Mouse (Mus musculus): ENCODE data around the gene Jund.

The Jund gene

DNA sequence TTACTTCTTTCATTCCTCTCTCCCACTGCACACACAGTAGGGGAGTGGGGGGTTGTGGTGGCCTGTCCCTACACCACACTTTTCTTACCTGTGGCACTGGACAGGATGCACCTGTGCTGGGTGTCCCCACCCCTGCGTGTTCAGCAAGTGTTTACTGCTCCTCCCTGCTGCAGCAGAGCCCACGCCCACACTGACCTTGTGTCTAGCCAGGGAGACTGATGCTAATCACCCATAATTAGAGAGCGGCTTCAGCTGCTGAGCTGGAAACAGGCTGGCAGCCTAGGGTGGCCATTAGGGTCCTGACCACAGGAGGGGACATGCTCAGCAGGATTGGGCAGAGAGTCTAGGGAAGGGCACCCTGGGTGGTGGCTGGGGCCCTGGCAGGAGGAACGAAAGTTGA, 24.0 kb upstream of the Jund start:
- DNase-seq (ENCODE audit: low read depth, low spot score) = peak; percentile 47

DNA sequence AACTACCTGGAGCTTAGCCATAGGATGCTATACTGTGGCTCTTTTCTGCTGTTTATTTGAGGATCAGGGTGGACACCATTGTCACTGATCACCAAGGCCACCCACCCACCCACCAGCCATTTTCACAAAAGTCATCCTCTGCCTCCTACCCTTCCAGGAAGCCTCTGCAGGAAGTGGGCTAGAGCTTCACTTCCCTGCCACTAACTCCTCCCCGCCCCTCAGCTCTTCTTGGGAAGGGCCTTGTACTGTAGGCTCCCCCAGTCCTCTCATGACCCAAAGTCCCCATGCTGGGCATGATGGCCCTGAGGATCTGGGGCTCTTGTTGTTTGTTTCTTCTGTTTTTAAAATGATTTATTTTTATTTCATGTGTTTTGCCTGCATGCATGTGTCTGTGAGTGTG, 23.4 kb upstream of the Jund start:
- DNase-seq (ENCODE audit: low read depth, low spot score) = no peak

DNA sequence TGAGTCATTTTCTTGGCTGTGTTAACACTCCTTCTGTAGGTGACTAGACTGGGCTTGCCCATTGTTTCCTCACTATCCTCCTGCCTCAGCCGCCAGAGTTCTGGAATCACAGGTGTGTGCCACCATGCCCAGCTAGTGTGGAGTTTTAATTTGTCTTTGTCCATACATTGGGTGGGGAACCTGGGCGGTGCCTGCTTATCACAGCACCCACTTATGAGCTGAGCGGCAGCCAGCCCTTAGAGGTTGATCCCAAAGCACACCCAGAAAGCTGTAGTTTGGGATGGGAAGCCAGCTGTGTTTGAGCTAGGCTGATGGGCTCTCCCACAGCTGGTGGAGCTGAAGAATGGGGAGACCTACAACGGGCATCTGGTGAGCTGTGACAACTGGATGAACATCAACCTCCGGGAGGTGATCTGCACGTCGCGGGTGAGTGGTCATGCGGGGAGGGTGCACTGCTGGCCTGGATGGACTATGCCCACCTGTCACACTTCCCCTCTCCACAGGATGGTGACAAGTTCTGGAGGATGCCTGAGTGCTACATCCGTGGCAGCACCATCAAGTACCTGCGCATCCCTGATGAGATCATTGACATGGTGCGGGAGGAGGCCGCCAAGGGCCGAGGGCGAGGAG, 21.2 kb upstream of the Jund start:
- DNase-seq (ENCODE audit: low read depth, low spot score) = no peak

DNA sequence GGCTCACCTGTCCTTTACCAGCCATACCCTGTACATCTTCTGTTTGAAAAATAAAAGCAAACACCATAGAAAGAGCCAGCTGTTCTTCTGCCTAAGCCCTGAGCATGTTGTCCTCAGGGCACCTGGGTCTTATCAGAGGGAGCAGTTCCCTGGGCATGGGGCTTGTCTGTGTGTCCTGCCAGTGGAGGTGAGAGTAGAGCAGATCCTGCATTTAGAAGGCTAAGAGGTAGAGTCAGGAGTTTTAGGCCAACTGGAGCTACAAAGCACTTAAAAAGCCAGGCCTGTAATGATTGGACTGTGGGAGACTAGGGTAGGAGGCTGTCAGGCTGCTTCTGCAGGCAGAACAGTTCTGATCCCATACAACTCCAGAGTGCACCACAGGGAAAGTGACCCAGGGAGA, 20.1 kb upstream of the Jund start:
- no peak for DNase-seq (ENCODE audit: low read depth, low spot score)

DNA sequence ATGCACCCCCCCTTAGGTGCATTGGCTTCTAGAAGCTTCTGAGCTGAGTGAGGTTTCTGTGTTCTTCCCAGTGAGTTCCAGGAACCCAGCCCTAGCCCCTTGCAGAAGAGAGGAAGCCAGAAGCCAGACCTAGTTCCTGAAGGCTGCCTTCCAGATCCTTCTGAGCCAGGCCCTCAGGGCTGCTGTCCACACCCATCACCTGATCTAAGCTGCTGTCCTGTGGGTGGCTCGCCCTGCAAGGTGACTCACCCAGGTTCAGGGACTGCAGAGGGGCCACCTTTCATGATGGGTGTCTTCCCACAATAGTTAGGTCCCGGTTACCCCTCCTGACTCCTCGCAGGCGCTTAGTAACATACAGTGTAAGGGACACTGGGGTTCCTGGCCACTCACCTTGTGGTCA, 19.3 kb upstream of the Jund start:
- DNase-seq (ENCODE audit: low read depth, low spot score) = no peak

DNA sequence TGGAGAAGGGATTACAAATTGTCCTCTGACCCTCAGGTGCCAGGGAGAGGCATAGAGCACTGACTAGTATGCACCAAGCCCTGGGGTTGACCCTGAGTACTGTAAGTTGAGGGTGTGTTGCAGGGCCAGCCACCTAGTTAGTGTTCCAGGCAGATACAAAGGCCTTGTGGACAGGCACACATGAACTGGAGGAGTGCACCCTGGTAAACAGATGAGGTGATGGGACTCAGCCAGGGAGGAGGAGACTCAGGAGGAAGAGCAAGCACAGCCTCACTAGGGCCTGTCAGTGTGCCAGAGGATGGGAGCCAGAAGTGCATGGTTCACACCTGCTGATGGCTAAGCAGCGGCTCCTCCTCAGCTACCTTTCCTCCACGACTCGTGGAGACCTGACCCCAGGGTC, 18.7 kb upstream of the Jund start:
- DNase-seq (ENCODE audit: low read depth, low spot score) = no peak

DNA sequence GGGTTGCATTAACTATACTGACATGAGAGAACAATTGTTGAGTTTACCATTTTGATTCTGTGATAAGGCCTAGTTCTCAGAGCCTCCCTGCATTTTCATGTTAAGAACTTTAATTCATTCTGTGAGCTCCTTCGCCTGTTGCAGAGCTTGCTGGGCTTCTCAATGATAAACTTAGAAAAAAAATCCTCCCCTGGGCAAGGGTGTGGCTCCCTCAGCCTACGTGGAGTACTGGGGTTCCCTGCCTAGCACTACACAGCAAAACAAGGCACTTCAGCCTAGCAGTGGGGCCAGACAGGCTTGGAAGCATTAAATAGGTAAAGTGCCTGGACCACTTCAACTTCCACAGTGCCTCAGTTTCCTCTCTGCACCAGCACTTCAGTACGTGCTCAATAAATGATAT, 17.3 kb upstream of the Jund start:
- DNase-seq (ENCODE audit: low read depth, low spot score) = no peak

DNA sequence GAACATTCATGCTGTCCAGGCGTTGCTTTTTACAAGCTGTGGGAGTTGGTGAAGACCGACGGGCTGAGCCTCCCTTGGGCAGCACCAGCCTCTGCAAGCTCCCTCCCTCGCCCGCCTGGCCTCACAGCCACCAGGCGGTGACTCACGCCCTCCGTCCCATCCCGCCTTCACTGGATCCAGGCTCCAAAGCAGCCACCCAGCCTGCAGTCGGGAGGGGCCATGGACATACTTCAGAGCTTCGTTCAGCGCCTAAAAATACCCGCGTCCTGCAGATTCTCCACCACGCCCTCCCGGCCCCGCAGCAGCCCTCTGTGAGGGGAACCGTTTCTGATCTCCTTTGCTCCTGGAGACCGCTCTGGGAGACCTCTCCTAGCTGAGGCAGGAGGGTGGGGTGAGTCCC, 16.6 kb upstream of the Jund start:
- DNase-seq (ENCODE audit: low read depth, low spot score) = peak; percentile 82

DNA sequence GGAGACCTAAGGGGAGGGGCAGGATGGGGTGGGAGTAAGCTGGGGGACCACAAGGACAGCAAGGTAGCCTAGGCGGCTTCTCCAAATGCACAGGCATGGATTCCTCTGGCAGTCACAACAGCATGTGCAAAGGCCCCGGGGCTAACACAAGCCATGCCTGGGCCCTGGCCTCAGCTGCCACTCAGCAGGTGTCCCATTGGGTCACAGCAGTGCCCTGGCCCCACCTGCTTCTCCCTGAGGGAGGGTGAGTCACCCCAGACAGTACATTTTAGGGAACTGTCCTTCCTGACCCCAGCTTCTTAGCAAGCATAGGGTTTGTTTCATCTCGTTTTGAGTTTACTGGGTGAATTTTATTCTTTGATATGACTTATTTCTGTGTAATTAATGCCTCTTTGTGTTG, 16.1 kb upstream of the Jund start:
- DNase-seq (ENCODE audit: low read depth, low spot score) = no peak

DNA sequence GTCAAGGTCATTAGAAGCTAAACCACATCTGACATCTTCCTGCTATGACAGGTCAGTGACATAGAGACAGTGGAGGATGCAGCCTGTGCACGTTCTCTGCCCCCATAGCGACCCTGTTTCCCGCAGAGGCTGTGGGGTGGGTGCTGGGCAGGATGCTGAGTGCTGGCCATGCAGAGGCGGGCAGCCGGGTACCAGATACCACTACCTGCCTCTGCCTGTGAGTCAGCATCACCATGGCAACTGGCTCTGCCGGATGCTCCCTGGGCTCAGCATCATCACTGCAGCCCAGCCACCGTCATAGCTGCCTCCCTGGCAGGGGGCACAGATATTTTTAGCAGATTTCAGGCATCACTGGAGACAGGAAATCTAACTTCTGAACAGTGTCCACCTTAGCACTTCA, 14.5 kb upstream of the Jund start:
- DNase-seq (ENCODE audit: low read depth, low spot score) = no peak

DNA sequence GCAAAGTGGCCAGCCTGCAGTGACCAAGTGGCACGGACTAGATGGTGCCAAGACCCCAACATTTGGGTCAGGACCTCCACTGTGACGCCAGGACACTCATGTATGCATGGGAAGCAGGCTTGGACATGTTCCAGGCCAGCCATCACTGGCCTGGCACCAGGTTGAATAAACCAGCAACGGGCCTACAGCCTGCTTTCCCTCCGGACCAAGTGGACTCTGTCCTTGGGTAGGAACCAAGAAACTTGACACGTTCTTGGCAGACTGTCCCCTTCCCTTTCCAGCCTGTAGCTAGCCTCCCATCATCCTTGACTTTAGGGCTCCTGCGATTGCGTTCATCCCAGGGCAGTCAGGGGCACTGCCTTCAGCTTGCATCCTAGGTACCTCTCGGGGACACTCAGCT, 11.2 kb upstream of the Jund start:
- DNase-seq (ENCODE audit: low read depth, low spot score) = no peak

DNA sequence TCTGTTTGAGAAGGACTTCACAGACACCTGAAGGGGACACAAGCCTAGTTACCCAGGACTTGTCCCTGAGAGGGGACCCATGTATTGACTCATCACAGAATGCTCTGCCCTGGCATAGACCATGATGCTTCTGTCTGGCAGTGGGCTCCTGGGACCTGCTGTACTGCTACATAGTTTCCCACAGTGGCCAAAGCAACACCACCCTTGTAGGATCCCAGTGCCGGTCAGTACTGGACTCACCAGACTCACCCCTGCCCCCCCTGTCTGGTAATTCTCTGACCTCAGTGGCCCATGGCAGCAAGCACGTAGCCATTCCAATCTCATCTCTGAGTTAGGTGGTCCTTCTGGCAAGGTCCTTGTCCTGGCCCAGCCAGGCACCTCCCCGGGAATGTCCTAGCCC, 10.6 kb upstream of the Jund start:
- DNase-seq (ENCODE audit: low read depth, low spot score) = no peak

DNA sequence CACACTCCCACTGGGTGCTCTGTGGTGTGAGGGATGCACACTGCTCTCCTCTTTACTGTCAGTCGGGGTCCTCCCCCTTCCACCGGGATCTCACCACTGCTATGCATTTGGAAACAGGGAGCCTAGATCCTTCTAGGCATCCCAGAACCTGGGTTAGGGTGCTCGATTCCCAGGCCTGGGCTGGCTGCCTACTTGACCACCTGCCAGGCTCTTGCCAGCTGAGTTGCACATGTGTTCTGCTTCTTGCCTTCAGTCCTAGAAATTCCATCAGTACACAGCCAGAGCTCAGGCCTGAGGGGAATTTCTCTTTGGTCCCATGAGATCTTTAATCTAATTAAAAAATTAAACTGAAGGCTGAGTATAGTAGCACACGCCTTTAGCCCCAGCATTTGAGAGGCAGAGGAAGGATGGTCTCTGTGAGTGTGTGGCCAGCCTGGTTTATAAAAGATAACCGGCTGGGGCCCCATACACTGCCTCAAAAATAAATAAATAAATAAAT, 8.8 kb upstream of the Jund start:
- DNase-seq (ENCODE audit: low read depth, low spot score) = no peak

DNA sequence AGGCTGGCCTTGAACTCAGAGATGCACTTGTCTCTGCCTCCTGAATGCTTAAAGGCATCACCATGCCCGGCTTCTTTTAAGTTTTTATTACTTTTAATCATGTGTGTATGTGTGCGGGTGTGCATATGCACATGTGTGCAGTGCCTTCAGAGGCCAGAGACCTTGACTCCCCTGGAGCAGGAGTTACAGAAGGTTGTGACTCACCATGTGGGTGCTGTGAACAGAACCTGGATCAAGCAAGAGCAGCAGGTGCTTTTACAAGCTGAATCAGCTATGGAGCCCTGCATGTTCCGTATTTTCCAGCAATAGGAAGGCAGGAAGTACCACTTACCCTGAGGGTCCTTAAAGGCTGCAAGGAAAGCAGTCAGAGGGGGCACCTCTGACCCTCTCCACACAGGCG, 7.5 kb upstream of the Jund start:
- no peak for DNase-seq (ENCODE audit: low read depth, low spot score)

DNA sequence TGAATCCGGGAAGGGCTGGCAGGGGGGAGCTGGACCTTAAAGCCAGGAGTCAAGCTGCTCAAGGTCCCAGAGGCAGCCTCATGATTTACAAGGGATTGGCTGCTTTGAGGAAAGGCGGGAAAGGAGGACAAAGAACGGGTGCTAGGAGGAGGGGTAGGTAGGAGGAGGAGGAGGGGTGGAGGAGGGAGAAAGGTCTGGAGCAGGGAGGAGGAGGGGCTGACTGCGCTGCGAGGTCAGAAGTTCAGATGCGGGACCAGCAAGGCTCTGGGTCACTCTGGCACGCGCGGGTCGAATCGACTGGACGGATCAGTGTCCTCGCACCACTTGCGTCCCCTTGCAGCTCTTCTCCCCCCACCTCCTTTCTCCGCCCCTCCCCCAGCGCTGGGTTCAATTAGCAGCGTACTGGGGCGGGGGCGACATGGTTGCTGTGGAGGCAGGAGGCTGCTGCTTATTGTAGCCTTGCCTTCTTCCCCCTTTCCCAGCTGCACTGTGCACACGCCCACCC, 7.0 kb upstream of the Jund start:
- peak; percentile 88 for DNase-seq (ENCODE audit: low read depth, low spot score)

DNA sequence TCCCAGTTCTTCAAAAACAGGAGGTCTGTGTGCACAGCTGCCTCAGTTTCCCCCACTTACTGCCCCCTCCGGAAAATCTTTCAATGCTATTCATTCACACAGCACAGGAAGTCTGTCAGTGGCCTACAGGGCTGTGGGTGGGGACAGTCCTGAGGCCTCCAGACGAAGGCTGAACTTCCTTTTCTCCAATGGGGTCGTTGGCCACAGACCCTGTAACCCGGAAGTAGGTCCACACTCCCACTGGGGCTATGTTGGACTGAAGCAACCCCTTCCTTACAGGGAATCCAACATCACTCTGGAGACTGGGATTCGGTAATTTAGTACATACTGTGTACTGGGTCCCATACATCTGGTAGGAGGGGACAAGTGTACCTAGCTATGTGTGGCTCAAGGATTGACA, 5.1 kb upstream of the Jund start:
- DNase-seq (ENCODE audit: low read depth, low spot score) = no peak

DNA sequence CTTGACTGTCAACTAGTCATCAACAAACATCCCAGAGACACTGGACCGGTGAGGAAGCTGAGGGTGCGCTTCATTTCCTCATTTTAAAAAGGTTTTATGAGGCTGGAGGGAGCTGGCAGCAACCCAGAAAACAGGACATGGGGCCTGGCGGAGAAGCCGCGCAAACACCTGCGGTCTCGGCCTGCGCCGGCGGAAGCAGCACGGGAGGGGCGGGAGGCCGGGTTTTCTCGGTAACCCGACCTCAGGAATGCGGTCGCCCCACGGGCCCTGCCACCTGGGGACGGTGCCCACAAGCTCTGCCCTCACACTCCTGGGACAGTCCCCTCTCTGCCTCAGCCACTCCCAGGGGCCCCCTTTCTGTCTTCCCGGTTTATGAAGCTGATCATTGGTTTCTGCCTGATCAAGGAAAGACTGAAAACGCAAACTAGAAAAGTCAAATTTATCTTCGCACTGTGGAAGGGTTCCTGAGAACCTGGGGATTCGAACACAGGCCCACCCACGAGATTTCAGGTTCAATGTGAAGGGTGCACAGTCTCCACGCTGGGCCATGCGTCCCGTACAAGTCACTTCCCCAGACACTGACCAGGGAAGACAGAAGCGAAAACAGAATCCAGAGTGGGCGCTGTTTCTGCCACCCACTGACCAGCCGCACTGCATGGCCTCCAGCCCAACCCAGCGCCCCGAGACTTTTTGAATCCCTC, 3.3 kb upstream of the Jund start:
- peak; percentile 54 for DNase-seq (ENCODE audit: low read depth, low spot score)

DNA sequence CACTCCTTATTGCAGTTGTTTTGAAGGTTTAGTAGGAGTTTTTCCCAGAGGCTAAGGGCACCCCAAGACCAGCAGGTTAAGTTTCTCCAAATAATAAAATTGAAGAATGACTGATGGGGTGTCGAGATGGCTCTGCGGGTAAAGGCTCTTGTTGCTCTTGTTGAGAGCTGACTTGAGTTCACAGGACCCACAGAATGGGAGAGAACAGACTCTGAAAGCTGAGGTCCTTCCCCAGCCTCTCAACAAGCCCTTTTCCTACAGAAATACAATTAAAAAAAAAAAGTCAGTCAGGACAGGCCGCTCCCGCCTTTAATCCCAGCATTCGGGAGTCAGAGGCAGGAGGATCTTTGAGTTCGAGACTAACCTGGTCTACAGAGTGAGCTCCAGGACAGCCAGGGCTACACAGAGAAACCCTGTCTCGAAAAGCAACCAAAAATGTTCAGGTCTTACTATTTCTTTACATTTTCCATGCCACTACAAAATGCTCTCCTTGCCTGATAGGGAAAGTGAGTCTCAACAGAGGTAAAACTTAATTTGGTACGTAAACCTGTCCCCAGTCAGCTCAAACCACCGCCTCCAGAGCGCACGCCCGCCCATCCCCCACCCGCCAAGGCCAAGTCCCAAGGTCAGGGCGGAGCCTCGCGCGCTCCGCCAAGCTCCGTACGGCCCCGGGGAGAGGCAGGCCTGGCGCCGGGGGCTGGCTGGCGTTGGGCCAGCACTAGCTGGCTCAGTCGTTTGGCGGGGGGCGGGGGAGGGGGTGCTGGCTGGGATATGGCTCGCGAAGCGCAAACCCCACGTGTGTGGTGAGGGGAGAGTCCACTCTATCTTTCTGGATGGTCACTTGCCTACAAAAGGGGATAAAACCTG, 2.5 kb upstream of the Jund start:
- peak; percentile 93 for DNase-seq (ENCODE audit: low read depth, low spot score)

DNA sequence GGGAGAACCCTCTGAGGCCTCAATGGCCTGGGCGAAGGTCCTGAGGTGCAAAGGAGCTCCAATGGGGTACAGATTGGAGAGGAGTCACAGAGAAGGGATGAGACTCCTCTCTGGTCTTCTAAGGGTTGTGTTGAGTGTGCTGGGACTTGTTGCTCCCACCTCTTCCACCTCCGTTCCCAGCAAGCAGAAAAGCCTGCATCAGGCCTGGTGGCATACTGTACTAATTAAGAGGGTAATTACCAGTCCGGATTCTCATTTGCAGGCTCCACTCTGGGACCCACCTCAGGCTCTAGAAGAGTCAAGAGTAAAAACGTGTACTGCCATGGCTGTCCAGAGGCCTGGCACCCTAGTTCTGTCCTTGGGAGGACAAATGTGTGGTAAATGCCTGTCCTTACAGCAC, 1.8 kb upstream of the Jund start:
- no peak for DNase-seq (ENCODE audit: low read depth, low spot score)

DNA sequence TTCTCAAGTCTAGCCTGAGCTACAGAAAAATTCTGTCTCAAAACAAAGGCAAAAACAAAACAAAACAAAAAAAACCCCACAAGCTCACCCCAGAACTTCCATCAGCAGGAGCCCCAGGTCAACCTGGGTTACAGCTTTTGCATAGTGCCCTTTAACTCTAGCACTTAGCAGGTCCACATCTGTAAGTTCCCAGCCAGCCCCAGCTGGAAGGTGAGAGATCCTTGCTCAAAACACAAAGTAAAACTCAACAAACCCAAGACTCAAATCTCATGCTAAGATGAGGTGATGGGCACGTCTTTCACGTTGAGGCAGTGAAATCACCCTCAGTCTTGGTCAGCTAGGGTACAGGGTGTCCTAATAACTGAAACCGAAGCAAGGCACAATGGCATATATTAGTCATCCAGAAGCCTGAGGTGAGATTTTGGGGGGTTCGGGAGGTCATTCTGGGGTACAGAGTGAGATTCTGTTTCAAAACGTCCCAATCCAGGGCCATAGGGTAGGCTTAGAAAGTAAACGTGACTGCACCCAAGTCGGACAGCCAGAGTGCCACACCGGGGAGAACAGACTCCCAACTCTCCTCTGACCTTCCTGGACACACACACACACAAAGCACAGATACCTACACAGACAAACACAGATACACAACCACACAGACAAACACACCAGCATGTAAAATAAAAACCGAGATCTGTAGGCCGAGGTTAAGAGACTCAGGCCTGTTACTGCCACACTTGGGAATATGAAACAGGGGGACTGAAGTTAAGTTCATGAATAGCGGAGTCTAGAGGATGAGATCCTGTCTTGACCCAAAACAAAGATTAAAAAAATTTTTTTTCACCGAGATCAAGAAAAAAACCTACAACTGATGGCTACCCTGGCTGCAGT, 1.1 kb upstream of the Jund start:
- no peak for DNase-seq (ENCODE audit: low read depth, low spot score)

DNA sequence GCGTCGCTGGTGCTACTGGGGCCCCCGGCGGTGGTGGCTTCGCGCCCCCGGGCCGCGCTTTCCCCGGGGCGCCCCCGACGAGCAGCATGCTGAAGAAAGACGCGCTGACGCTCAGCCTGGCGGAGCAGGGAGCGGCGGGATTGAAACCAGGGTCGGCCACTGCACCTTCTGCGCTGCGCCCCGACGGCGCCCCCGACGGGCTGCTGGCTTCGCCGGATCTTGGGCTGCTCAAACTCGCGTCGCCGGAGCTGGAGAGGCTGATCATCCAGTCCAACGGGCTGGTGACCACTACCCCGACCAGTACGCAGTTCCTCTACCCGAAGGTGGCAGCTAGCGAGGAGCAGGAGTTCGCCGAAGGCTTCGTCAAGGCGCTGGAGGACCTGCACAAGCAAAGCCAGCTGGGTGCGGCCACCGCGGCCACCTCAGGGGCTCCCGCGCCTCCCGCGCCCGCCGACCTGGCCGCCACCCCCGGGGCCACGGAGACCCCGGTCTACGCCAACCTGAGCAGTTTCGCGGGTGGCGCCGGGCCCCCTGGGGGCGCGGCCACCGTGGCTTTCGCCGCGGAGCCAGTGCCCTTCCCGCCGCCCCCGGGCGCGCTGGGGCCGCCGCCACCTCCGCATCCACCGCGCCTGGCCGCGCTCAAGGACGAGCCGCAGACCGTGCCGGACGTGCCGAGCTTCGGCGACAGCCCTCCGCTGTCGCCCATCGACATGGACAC, 526 bp downstream of the Jund start:
- DNase-seq (ENCODE audit: low read depth, low spot score) = no peak

Data from ZHBTc4 (cell line).